In the genomic region with DNA sequence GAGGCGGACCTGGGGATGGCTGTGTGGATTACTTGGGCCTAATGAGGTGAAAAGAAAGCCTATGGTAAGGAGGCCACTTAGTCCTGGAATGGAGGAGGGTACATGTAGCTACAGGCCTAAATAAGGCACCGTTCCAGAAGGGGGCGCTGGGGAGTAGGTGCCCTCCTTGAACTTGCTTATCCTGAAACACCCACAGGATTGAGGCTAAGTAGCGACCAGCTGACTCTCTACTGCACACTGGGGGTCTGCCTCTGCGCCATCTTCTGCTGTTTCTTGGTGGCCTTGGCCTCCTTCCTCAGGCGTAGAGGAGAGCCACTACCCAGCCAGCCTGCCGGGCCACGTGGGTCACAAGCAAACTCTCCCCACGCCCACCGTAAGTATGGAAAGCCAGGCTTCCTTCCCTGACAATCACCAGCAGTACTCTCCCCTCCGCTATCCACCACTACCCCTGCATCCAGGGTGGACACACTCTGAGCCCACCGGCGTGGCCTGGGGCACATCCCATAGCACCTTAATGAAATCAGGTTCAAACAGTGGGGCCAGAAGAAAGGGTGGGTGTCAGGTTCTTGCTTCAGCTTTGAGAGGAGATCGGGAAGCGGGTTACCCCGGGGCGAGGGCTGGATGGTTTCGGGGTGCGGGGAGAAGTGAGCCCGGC, we compare ENCODE assay signal across 8 mouse cellular contexts. TPM values are rescaled to one million over a fixed set of nuclear protein-coding genes. Genes with fewer than 3 reads are reported as not detected.
DNase-seq lines count a peak whose midpoint lies in the region; ATAC-seq and TF ChIP-seq lines count a peak whose summit lies in the region.

No protein-coding gene starts in this region.

- H3K4me1 ChIP-seq in forebrain, embryonic 12.5 days = peaks cover 11% of the 10 kb centered on the region
- H3K4me1 ChIP-seq in kidney, embryonic 15.5 days = peaks cover 11% of the 10 kb centered on the region

- H3K27me3 ChIP-seq in forebrain, embryonic 12.5 days = peaks cover 30% of the 10 kb centered on the region
- peaks cover 16% of the 10 kb centered on the region; the same call in 1 of the 2 replicates for H3K27me3 ChIP-seq in kidney, embryonic 15.5 days

- H3K4me3 ChIP-seq in gastrocnemius, adult 2 months = peak overlapping the region; percentile 59
- peak overlapping the region; percentile 41 for H3K4me3 ChIP-seq in forebrain, embryonic 12.5 days (replicated peaks)
- peak overlapping the region; percentile 42 for H3K4me3 ChIP-seq in kidney, embryonic 15.5 days (replicated peaks)

- ATAC-seq in forebrain, embryonic 12.5 days (ENCODE audit: low FRiP score) = no peak
- ATAC-seq in kidney, embryonic 15.5 days (replicated peaks; ENCODE audit: low FRiP score) = 0 out of 2 replicates have a peak, but pooled peaks have one; percentile 36
- no peak for ATAC-seq in erythroblast, adult 5-6 weeks (replicated peaks; ENCODE audit: low FRiP score, poor library complexity, severe bottlenecking)

- TF ChIP-seq CTCF in gastrocnemius, adult 2 months (IDR thresholded peaks at IDR 0.05) = peak; percentile 36; the same call in 1 of the 2 replicates

- WGBS in forebrain, embryonic 12.5 days = 10% methylated on average over 20 of the region's 20 CpGs
- 24% methylated on average over 20 of the region's 20 CpGs for WGBS in kidney, embryonic 15.5 days

- H3K36me3 ChIP-seq in forebrain, embryonic 12.5 days (replicated peaks) = peaks cover 6% of the 10 kb centered on the region; the same call in 1 of the 2 replicates
- H3K36me3 ChIP-seq in kidney, embryonic 15.5 days = peaks cover 7% of the 10 kb centered on the region

- peak; percentile 44 for DNase-seq in gastrocnemius, adult 2 months
- DNase-seq in gastrocnemius, postnatal 25 days = no peak
- DNase-seq in WW6 (ENCODE audit: low read depth, low spot score) = peak; percentile 84
- peak; percentile 70 for DNase-seq in lung, postnatal 36 days
- peak; percentile 67 for DNase-seq in testis, postnatal 10 days (ENCODE audit: low spot score)

- H3K4me2 ChIP-seq in forebrain, embryonic 12.5 days = peak overlapping the region; percentile 81
- peak overlapping the region; percentile 78 for H3K4me2 ChIP-seq in kidney, embryonic 15.5 days

- no peaks in the 10 kb centered on the region for H3K9me3 ChIP-seq in forebrain, embryonic 12.5 days
- no peaks in the 10 kb centered on the region for H3K9me3 ChIP-seq in kidney, embryonic 15.5 days (replicated peaks)

- intact Hi-C loops in gastrocnemius, adult 2 months (cut with DNase I) = no loop called here

- peak overlapping the region; percentile 53 for H3K9ac ChIP-seq in forebrain, embryonic 12.5 days
- H3K9ac ChIP-seq in kidney, embryonic 15.5 days = peak overlapping the region; percentile 41

- no peak overlapping the region for H3K27ac ChIP-seq in gastrocnemius, adult 2 months
- no peak overlapping the region for H3K27ac ChIP-seq in forebrain, embryonic 12.5 days
- H3K27ac ChIP-seq in kidney, embryonic 15.5 days = no peak overlapping the region

RNA-seq across cellular contexts. Expression of a gene that starts 20.2 kb away (rescaled TPM):
- under 1 TPM; 0.13 to 0.22 TPM for total RNA-seq in gastrocnemius, adult 2 months (2021)
- under 1 TPM; 0.20 to 0.75 TPM for total RNA-seq in gastrocnemius, postnatal 25 days (2021)
- polyA plus RNA-seq in forebrain, embryonic 12.5 days (2016; fragmentation: Nextera tagmentation; extraction: Ambion mirVana) = 0.37 and 0.59 TPM in 2 replicates
- 1.4 and 1.6 TPM in 2 replicates for polyA plus RNA-seq in kidney, embryonic 15.5 days (2015; fragmentation: Nextera tagmentation; extraction: Ambion mirVana)
- 10.2 and 11.7 TPM in 2 replicates for total RNA-seq in erythroblast, adult 5-6 weeks (2015; ENCODE audit: low replicate concordance)
- 6.7 and 18.9 TPM in 2 replicates for total RNA-seq in erythroblast, adult 5-6 weeks (2017; ENCODE audit: low replicate concordance)

RNA-seq across cellular contexts. Expression of a gene that starts 28.1 kb away (rescaled TPM):
- 10 to 100 TPM; 13.4 to 16.7 TPM for total RNA-seq in gastrocnemius, adult 2 months (2021)
- total RNA-seq in gastrocnemius, postnatal 25 days (2021) = 10 to 100 TPM; 14.0 TPM
- 305 and 331 TPM in 2 replicates for polyA plus RNA-seq in forebrain, embryonic 12.5 days (2016; fragmentation: Nextera tagmentation; extraction: Ambion mirVana)
- 128 and 133 TPM in 2 replicates for polyA plus RNA-seq in kidney, embryonic 15.5 days (2015; fragmentation: Nextera tagmentation; extraction: Ambion mirVana)
- 6.5 and 7.7 TPM in 2 replicates for total RNA-seq in erythroblast, adult 5-6 weeks (2015; ENCODE audit: low replicate concordance)
- 14.6 and 18.0 TPM in 2 replicates for total RNA-seq in erythroblast, adult 5-6 weeks (2017; ENCODE audit: low replicate concordance)

Comparison
In these comparisons a context has a peak if more than half of its experiments do, and no peak if none do; other contexts are left out.
1. RNA of a gene that starts 20.2 kb away (total RNA-seq): 6.7 to 18.9 TPM in erythroblast, adult 5-6 weeks; 0.20 to 0.75 TPM in gastrocnemius, postnatal 25 days and 0.13 to 0.22 TPM in gastrocnemius, adult 2 months; every median in the first group is over 4 times any median in the second.
2. Peak in every context shown above with its lines, with median percentiles within 50 percentile points of each other: H3K4me3 ChIP-seq.